Mouse (Mus musculus) common myeloid progenitor, adult 5-6 weeks (primary cell): ENCODE data around the gene Gm3095. TPM values are rescaled to one million over a fixed set of nuclear protein-coding genes. Genes with fewer than 3 reads are reported as not detected.
"Not testable (repeated sequence)": the region's sequence is repeated elsewhere in the genome, so short reads cannot be mapped to it uniquely, and the experiment has no call there.

ENCODE experiments used
- ATAC-seq: replicated peaks from 2 replicates; pipeline ENCODE4 v1.8.0; 2016; ENCODE audit warnings: low read depth, mild to moderate bottlenecking, moderate TSS enrichment, inconsistent platforms; ENCODE audit not compliant: poor library complexity, severe bottlenecking
- total RNA-seq: library from RNA; stranded (forward); fragments of 200-1000, 187-1606 nt; gene quantifications from 2 replicates; pipeline ENCODE4 v1.2.3, GENCODE M21; 2017

Gm3095 gene
- not detected in 2 replicates for total RNA-seq

- not testable (repeated sequence) for ATAC-seq
These were observed at the start of gene Gm3095 for GRCm38 (mm10) chr14:3963247-3963646. Gene Gm3095 (plus strand): TSS chr14:3963547.

DNA sequence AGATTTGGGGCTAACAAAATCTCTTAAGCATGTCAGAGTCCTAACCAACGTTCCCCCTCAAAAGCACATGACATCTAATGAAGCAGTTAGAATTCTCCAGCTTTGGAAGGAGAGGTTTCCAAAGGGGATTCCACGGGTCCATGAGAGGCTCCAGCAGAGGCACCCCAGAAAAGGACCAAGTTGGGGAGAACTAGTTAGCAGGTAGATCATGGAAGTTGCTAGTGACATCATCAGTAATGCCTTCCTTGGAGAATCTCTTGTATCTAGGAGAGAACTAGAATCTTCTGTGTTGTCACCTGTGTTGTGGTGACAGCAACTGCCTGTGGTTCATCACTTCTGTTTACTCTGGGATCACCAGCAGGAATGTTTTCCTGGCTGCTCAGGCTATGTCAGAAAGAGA, 31.9 kb upstream of the Gm3095 start, which contains the start of gene Gm3029:
Gene Gm3029 (plus strand): TSS at position 301 of the 400 bp plus-strand sequence.
- not testable (repeated sequence) for ATAC-seq

DNA sequence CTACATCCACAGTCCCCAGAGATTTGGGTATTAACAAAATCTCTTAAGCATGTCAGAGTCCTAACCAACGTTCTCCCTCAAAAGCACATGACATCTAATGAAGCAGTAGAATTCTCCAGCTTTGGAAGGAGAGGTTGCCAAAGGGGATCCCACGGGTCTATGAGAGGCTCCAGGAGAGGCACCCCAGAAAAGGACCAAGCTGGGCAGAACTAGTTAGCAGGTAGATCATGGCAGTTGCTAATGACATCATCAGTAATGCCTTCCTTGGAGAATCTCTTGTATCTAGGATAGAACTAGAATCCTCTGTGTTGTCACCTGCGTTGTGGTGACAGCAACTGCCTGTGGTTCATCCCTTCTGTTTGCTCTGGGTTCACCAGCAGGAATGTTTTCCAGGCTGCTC, 34.7 kb downstream of the Gm3095 start, which contains the start of gene Gm3099:
Gene Gm3099 (plus strand): TSS at position 301 of the 400 bp plus-strand sequence.
- ATAC-seq: not testable (repeated sequence)

Other genes with a start within 250 kb of the Gm3095 start
- not detected in 2 replicates for gene Gm3002, start 153.5 kb upstream of the Gm3095 start, total RNA-seq
- gene Gm3033, start 117.3 kb upstream of the Gm3095 start, total RNA-seq: not detected in 2 replicates
- gene Gm2916, start 79.4 kb upstream of the Gm3095 start, total RNA-seq: not detected in 2 replicates
- not detected in 2 replicates for gene Gm3029, start 31.8 kb upstream of the Gm3095 start, total RNA-seq
- gene Gm3099, start 34.8 kb downstream of the Gm3095 start, total RNA-seq: not detected in 2 replicates
- not detected in 2 replicates for gene Gm5796, start 60.4 kb downstream of the Gm3095 start, total RNA-seq
- gene Gm3115, start 120.6 kb downstream of the Gm3095 start, total RNA-seq: not detected in 2 replicates
- gene Gm8108, start 147.0 kb downstream of the Gm3095 start, total RNA-seq: not detected in 2 replicates
- gene Gm3127, start 201.5 kb downstream of the Gm3095 start, total RNA-seq: not detected in 2 replicates
- gene Gm2974, start 219.0 kb downstream of the Gm3095 start, total RNA-seq: not detected in 2 replicates